Mouse (Mus musculus): Measurements from ENCODE around the gene Slc18a2.

DNA sequence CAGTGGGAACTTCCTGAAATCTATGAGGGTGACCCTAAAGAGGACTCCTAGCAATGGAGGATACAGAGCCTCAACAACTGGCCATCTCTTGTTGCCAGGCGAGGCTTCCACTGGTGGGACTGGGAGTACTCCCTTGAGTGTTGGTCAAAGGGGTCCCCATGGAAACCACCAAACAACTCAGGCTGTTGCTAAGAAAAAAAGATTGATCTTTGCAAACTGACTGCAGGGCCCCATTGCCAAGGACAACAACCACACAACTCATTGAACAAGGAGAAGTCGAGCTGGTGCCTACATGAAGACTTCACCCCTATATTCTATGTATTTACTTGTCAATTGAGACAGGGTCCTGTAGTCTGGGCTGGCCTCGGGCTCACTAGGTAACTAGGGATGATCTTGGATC lies 43.8 kb upstream of the Slc18a2 start:
- no peak for TF ChIP-seq CTCF (IDR thresholded peaks at IDR 0.05; ENCODE audit: insufficient read depth, low read length)
- no peak for TF ChIP-seq POLR2A (IDR thresholded peaks at IDR 0.05; ENCODE audit: borderline replicate concordance, extremely low read depth, low read depth, low read length)
